Mouse (Mus musculus) myocyte (in vitro differentiated cells): Measurements from ENCODE around the gene Slc15a1.
A peak's percentile ranks its signal among the peaks of the same experiment; 100 is the strongest.

Experiments used
- E2F4 ChIP-seq: IDR thresholded peaks from one replicate; pipeline ENCODE4 v1.6.1; 2011; ENCODE audit warnings: mild to moderate bottlenecking, control low read depth, moderate library complexity; ENCODE audit not compliant: insufficient read depth
- POLR2A ChIP-seq: IDR thresholded peaks from one replicate; pipeline ENCODE4 v1.6.1; 2011; ENCODE audit warnings: low read depth, mild to moderate bottlenecking, control low read depth, moderate library complexity; ENCODE audit not compliant: insufficient read length
- POLR2AphosphoS2 ChIP-seq: IDR thresholded peaks from one replicate; pipeline ENCODE4 v1.6.1; 2011; ENCODE audit warnings: low read depth, control low read depth; ENCODE audit not compliant: insufficient read length
- TCF12 ChIP-seq: IDR thresholded peaks from one replicate; pipeline ENCODE4 v1.6.1; 2011; ENCODE audit warnings: mild to moderate bottlenecking, control low read depth; ENCODE audit not compliant: poor library complexity, insufficient read depth, severe bottlenecking
- TCF3 ChIP-seq: IDR thresholded peaks from one replicate; pipeline ENCODE4 v1.6.1; 2011; ENCODE audit warnings: low read depth, control low read depth; ENCODE audit not compliant: insufficient read length
- USF1 ChIP-seq: IDR thresholded peaks from one replicate; pipeline ENCODE4 v1.6.1; 2011; ENCODE audit warnings: low read depth, mild to moderate bottlenecking, control low read depth, moderate library complexity

DNA sequence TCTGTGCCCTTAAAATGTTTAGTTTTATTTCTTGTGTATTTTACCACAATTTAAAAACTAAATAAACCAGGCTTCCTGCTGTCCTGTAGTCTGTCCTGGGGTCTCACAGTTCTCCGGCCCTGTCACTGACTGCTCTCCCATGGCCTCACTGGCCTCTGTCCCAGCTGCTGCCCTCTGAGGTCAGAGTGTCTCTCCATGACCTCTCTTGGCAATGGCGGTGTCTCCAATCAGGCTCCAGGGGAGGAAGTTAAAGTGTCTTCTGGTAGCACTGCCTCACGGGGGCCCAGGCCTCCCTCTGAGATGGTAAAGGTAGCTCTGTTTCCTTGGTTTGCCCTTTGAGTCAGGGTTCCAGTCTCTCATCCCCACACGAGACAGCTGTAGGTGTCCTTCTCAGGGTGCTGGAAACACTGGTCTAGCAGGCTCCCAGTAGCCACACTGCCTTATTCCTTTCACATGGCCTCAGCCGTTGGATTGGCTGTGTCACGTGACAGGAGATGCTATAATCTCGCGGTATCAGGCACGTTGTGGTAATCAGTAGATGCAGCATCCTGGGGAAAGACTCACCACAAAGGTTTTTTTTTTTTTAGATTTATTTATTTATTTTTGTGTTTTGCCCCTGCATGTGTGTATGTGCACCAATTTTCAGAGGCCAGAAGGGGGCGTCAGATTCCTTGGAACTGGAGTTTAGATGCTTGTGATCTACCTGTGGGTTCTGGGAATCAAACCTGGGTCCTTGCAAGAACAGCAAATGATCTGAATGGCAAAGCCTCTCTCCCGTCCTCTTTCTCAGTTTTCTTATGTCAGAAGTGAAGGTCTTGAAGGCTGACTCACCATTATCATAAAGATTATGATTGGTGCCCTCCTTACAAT is 48.4 kb downstream of the Slc15a1 start:
- TF ChIP-seq POLR2A (no peak), POLR2AphosphoS2 (no peak), E2F4 (no peak), TCF3 (no peak), TCF12 (no peak), USF1 (peak; percentile 18)
